Mouse (Mus musculus): ENCODE results near the gene Lcp1. TPM values are rescaled to one million over a fixed set of nuclear protein-coding genes. Genes with fewer than 3 reads are reported as not detected.

Lcp1 gene
- 1,000 to 10,000 TPM; 1,190 to 1,224 TPM for polyA plus RNA-seq (2017; shearing (Covaris generic))

DNA sequence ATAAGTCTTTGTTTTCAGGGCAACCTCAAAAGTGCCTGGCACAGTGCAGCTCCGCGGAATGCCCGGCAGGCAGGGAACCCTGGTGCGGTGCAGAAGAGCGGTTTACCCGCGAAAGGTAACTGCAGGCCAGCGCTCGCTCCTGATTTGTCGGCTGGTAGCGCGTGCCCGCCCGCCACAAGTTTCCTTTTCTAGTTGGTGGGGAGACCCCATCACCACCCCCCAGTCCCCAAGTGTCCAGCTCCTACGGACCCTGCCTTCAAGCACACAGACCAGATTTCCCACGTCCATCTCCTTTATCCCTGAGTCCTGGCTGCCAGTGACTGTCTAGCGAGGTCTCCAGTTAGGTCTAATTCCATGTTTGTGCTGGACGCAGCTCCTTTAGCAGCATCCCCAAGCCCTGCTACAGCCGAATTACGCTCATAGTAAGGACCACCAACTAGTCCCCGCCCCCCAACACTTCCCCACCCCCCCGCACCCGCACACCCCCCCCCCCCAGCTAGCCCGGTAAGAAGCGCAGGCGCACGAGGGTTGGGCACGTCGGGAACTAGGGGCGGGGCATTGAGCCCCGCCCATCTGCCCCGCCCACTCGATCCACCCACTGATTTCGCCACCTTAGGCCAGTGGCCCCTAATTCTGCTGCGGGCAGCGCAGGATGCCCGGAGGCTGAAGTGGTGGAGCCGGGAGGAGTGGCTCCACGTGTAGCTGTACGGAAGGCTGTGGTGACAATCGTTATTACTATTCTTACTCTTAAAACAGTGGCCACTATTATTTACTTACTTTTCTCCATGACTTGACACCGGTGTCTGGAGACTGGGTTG is at the start of gene Lcp1, which contains the start of gene Lrrc63:
TSS of gene Lcp1 (plus strand) at position 601 of the 818 bp plus-strand sequence.
TSS of gene Lrrc63 (minus strand) at position 381 of the 818 bp plus-strand sequence.

DNA sequence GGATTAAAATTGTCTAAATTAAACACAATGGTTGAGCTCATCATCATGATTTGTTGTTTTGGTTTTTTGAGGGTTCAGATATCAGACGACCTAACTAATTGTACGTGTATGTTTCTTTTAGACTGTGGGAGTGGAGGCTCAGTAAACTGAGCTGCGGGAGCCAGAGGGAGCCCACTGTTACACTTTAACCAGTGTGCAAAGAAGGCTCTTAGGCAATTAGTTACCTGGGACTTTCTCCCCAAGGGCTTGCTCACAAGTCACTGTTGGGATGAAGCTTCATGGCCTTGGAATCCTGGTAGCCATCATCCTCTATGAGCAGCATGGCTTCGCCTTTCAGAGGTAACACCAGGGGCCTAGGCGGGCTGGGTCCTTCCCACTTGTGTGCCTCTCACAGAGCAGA is 111.2 kb downstream of the Lcp1 start, which contains the start of gene Cpb2:
TSS of gene Cpb2 (plus strand) at position 201 of the 400 bp plus-strand sequence.

Other genes with a start within 250 kb of the Lcp1 start
- gene Lrch1, start 183.2 kb upstream of the Lcp1 start, polyA plus RNA-seq (2017; shearing (Covaris generic)): 10 to 100 TPM; 60.6 to 64.8 TPM
- 1 to 10 TPM in 1 of 2 experiments, under 1 TPM in 1; 0.64 to 2.0 TPM for gene Rubcnl, start 115.1 kb upstream of the Lcp1 start, polyA plus RNA-seq (2017; shearing (Covaris generic))
- under 1 TPM in 1 of 2 experiments, not detected in 1; 0.29 TPM for gene Lrrc63, start 220 bp upstream of the Lcp1 start, polyA plus RNA-seq (2017; shearing (Covaris generic))
- not detected for gene Cpb2, start 111.2 kb downstream of the Lcp1 start, polyA plus RNA-seq (2017; shearing (Covaris generic))
- 10 to 100 TPM; 38.0 to 47.7 TPM for gene Zc3h13, start 153.3 kb downstream of the Lcp1 start, polyA plus RNA-seq (2017; shearing (Covaris generic))